Mouse (Mus musculus): ENCODE results near the gene Hmx2.

Gene Hmx2

DNA sequence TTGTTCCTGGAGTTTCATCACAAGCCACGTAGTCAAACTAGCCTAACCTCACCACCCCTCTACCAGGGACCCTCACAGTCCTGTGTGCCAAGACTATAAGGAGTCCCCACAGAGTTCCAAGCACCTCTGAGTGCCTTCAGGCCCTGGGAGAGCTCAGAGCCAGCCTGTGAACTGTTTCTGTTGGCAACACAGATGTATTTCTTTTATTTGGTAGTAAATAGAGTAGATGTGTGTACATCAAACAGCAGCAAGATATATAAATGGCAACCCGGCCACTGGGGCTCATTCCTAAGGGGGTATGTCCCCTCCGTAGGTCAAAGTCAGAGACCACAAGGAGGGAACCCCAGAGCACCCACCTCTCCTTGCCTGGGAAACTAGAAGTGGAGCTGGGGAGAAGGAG is at the start of gene Hmx2:
Gene Hmx2 (plus strand): TSS at position 301 of the 400 bp plus-strand sequence.
- no peak for DNase-seq

DNA sequence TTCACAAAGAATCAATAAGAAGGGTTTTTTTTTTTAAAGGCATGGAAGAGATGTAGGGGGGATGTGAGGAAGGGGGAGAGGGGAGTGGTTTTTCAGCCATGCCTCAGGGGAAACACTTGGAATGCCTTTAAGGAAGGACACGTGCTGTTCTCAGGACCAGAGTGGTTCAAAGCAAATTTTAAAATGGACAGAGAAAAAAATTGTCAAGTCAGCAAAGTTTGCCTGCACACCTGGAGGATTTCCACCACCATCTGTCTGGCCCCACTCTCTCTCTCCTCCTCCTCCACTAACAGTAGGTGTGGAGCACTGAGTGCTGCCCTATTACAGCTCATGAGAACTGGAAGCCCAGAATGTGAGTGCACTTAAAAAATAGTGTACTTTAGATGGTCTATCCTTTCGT is 44.8 kb upstream of the Hmx2 start:
- DNase-seq = no peak

DNA sequence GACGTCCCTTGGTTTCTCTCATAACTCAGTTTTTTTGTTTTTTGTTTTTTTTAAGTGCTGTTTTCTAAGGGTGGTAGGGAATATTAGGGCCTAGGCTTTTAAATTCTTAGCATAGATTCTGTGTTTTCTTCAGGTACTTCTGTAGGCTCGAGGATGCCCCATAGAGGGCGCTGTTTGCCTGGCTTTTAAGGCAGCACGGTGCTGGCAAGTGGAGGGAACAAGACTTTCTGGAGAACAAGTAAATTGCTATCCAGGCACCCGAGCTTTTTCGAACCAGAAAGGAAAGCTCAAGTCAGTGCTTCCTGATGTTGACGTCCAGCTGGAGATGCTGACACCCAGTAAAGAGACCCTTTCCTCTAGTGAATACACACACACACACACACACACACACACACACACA is 8.6 kb upstream of the Hmx2 start:
- peak; percentile 92 for DNase-seq

DNA sequence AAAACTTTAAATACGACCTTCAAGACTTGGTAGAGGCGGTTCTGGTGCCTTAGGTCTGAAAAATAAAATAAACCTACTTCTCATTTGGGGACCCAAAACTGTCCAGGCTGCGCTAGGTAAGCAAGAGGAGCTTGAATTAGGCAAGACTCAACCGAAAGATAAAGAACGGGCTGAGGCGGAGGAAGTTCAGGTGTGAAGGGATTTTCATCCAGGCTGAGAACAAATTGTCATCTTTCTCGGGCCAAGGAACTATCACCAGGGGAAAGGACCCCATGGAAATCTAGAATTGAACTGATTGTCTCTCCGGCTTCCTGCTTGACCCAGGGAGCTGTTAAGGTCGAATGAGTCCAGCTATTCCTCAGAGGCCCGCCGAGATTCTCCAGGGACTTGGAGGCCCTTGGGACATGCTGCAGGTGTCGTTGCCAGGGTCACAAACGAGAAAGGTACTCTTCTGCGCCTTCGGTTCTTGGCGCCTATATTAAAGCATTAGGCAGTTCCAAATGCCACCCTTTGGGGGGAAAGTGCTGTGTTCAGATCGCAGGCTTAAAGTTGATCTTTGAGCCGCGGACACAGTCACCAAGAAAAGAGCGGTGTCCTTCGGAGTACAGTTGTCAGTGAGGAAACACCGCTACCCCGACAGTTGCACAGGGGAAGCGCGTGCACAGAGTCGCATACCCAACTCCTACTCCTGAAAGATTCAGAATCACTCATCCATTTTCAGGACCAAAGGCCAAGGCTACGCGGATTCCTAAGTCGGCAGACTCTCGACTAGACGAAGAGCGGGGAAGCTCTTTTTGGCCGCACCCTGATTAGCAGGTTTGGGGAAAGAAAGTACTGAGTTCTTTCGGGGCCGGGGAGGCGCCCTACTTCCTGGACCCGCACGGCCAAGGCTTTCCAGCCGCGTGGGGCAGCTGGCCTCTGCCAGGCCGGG is 7.1 kb upstream of the Hmx2 start:
- DNase-seq = no peak

DNA sequence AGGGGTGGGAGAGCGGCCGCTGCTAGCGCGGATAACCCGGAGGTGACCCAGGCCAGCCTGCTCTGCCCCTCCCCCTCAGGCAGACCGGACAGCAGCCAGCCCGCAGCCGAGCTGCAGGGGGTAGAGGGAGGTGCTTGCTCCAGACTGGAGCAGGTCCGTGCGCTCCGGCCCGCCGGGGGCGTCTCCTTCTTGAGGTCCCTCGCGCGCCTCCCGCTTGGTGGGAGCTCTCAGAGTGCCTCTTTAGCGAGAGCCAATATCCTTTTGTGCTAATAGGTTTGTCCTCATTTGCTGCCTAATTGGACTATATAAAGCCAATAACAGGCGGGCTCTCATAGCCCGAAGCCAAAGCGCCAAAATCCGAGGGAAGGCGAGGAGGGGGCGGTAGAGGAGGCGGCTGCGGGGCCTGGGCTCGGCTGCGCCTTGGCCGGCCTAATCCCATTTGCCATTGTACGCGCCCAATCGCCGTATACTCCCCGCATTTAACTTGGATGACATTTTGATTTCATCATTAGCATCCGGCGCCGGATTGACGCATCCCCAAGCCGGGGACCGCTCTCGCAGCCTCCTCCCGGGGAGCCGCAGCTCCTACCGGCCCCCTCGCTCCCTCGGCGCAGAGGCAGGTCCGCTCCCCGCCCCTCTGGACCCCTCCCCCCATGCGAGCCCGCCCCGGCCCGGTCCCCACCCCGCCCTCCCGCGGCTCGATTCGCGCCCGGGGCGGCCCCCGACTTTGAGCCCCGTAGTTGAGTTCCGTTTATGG is 6.3 kb upstream of the Hmx2 start, which contains the start of gene Hmx3:
Gene Hmx3 (plus strand): TSS at position 753 of the 757 bp plus-strand sequence.
- DNase-seq = no peak

DNA sequence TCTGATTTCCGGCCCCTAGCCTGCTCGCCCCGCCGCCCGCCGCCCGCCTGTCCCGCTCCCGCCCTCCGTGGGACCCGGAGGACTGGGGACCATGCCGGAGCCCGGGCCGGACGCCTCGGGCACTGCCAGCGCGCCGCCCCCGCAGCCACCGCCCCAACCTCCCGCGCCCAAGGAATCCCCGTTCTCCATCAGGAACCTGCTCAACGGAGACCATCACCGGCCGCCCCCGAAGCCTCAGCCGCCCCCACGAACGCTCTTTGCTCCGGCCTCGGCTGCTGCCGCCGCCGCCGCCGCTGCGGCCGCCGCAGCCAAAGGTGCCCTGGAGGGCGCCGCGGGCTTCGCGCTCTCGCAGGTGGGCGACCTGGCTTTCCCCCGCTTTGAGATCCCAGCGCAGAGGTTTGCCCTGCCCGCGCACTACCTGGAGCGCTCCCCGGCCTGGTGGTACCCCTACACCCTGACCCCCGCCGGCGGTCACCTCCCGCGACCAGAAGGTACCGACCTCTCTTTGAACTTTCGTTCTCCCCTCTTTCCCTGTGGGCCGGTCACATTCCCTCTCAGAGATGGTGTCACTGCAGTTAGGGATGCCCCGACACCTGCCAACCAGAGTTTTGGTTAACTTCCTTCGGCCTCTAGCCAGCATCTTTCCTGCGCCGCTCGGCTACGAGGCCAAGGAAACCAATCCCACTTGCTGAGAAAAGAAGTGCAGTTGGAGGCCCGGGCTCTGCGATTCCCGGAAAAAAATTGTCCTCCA is 5.5 kb upstream of the Hmx2 start:
- no peak for DNase-seq

DNA sequence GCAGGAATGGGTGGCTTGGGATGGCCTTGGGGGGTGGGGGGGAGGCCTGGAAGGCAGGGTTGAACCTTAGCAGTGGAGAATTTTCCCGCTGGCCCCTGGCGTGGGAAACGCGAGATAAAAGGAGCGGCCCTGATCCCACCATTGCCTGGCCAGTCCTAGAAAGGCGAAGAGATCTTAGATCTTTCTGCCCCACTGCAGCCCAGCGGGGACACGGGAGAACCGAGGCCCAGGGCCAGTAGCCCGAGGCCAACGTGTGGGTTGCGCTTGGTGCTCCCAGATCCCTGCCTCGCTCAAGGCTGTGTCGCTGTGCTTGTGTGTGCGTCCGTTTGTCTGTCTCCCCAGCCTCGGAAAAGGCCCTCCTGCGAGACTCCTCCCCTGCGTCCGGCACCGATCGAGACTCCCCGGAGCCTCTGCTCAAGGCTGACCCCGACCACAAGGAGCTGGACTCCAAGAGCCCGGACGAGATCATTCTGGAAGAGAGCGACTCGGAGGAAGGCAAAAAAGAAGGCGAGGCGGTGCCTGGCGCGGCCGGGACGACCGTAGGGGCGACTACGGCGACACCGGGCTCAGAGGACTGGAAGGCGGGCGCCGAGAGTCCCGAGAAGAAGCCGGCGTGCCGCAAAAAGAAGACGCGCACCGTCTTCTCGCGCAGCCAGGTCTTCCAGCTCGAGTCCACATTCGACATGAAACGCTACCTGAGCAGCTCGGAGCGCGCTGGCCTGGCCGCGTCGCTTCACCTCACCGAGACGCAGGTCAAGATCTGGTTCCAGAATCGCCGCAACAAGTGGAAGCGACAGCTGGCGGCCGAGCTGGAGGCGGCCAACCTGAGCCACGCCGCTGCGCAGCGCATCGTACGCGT is 4.7 kb upstream of the Hmx2 start:
- DNase-seq = no peak

DNA sequence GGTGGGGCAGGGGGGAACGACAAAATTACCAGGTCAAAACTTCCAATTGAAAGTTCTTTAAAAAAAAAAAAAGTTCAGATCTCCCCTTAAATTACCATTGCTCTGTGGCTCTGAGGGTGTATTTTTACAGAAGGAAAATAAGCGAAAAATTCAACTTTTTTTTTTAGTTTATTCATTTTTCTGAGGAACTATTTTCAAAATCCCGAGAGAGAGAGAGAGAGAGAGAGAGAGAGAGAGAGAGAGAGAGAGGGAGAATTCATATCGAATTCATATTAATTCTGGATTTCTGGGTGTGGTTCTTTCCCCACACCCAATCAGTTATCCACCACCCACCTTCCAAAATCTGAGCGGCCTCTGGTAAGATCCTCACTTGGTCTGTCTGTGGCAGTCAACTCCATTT is 3.7 kb upstream of the Hmx2 start:
- DNase-seq = no peak

DNA sequence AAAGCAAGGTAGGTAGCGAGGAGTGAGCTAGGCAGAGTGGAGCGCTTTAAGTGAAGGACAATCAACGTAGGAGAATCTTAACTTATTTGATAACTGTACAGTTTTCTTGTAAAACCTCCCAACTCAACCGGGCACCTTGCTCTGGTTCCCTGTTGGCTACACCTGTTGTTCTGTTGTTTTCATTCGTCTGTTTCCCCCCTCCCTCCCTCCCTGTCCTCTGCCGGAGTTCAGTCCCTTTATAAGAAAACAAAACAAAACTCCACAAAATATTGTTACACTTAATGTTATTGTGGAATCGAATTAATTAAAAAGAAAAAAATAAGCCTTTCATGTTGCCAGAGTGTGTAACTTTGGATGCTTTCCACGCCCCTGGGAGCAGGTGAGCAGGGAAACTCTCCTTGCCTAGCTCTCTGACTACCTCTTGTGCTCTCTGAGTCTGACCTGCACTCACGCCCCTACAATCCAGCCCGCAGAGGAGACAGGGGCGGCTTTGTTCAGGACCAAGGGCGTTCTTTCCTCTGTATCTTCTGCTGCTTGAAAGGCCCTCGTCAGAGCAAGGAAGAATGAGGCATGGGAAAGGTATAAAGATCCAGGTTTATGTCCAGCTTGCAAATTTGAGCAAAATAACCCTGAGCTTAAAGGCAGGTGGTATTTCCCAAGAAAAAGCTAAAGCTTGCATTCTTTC is 2.7 kb upstream of the Hmx2 start:
- no peak for DNase-seq

DNA sequence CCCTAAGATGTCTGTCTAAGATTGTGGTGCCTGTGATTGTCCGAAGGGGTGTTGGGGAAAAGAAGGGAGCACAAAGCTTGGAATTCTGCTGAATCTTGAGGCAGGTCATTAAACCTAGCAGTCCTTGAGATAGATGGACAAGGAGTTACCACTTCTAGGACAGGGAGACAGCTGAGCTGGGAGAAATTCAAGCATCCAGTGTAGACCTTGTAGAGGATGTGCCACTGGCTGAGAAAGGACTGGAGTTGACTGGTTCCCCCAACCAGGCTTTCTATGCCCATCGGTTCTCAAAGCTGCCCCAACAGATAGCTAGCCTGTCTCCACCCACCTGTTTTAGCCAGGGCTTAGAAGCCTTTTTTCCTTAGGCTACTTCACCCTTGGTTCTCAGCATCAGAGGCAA is 2.1 kb upstream of the Hmx2 start:
- no peak for DNase-seq

DNA sequence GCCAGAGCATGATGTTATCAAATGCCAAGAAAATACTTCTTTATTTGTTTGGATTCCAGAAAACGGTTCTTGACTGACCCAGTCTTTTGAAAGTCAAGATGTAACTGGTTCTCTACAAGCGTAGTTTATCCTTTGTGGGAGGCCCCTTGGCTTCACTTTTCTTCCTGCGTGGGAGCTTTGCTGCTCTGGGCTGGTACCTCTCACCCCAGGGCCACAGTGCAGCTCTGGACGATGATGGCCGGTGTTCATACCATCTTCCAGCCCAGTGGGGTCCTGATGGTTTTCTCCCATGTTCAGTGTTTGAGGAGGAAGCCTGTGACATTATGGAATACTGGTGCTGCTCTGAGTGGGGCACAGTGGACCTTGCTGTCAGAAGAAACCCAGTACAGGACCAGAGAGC is 1.1 kb upstream of the Hmx2 start:
- DNase-seq = no peak

DNA sequence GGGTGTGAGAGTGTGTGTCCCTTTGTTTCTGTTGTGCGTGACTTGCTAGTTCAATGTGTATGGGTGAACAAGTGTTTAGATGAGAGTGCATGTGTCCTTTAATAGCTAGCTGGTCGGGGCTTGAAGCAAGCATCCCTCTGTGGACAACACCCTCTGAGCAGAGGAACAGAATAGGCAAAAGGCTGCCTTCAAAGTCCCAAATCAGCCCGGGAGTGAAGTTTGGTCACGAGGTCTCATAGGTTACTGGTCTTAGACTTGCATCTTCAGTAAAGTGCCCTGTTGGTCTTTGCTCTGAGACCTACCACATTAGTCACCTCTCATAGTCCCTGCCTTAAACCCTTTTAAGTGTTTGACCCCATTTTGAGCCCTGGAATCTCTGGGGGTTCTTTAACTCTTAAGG is 2.9 kb downstream of the Hmx2 start:
- no peak for DNase-seq

DNA sequence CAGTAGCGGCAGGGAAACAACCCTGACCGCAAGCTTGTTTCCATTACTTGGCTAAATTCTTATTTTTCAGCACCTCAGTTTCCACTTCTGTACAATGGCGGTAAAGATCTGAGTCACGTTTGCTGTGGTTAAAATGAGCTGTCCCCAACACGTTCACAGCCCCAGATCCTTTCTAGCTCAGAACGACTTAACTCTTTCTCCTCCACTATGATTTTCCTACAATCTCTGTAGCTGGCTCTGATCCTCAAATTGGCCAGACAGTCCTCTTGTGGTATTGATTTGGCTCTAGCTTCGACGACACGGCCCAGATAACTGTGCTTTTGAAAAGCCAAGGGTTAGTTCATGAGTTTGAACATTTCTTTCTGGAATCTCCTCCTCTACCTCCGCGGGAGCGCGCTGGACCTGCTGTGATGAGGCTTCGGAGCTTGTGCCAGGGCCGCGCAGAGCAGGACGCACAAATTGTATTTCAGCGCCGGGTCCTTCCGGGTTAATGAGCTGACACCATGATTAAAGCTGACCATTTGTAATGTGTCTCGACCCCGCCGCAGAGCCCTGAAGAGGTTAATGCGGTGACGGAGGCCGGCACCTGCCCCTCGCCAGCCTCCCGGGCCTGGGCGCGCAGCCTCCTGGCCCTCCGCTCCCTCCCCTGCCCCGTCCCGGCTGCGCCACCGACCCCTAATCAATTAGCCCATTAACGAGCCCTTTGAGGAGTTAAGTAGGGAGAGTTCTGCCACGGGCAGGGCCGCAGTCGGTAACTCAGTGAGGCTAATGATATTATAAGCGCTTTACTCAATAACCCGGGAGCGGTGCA is 3.6 kb downstream of the Hmx2 start:
- no peak for DNase-seq

DNA sequence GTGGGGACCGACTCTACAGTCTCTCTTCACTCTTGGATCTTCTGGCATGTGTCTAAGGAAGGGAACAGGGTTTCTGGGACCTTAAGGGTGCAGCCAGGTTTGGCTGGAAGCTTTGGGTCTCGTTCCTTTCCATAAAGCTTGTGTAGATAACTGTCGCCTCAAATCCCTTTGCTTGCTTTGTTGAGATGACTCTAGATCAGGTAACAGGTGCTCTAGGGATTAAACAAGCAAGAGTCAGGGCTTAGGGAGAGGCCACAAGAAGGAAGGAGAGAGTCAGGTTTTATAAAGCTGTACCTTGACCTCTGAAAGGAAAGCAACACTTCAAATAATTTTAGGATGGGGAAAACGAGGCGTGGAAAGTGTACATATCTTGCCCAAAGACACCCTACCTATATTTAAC is 4.2 kb downstream of the Hmx2 start:
- DNase-seq = no peak

DNA sequence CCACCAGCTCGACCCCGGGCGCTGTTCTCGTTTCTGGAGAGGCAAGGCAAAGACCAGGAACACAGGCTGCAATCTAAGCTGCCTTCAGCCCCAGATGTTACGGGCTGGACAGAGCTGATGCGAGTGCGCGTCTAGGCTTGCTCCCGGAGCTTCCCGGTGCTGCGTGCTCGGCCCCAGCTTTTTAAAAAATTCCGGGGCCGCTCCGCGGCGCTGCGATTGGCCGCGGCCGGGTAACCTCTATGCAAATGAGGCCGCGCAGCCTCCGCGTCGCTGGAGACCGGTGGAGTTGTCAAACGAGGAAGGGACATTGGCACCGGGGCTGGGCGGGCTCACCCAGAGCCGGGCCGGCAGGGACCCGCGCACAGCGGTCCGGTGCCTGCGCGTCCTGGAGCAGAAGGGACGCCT is 5.2 kb downstream of the Hmx2 start:
- DNase-seq = peak; percentile 57

DNA sequence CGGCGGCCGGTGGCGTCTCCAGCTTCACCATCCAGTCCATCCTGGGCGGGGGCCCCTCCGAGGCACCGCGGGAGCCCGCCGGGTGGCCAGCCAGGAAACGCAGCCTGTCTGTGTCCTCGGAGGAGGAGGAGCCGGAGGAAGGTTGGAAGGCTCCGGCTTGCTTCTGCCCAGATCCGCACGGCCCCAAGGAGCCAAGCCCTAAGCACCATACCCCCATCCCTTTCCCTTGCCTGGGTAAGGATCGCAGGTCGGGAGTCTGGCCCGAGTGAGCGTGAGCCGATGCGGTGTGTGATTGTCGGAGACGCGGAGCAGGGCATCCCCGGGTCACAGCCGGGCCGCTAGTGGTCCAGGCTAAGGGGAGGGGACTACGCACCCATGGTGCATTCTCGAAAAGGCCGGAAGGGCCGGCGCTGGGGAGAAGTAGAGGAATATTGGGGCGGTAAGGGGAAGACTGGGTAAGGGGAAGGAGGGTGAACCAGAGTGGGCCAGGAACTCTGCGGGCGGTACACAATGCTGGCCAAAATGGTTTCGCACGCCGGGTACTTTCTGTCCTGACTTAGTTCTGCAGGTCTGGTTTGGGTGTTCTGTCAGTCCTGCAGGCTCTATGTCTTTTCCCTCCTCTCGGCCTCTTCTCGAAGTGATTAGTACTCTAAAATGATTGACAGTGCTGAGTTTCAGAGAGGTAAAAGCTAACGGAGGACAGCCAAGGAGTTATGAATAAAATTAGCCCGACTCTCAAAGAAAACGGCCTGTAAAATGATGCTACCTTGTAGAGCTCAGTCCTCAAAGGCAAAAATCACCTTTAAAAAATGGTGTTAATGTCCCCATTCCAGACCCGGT is 6.0 kb downstream of the Hmx2 start:
- DNase-seq = no peak

DNA sequence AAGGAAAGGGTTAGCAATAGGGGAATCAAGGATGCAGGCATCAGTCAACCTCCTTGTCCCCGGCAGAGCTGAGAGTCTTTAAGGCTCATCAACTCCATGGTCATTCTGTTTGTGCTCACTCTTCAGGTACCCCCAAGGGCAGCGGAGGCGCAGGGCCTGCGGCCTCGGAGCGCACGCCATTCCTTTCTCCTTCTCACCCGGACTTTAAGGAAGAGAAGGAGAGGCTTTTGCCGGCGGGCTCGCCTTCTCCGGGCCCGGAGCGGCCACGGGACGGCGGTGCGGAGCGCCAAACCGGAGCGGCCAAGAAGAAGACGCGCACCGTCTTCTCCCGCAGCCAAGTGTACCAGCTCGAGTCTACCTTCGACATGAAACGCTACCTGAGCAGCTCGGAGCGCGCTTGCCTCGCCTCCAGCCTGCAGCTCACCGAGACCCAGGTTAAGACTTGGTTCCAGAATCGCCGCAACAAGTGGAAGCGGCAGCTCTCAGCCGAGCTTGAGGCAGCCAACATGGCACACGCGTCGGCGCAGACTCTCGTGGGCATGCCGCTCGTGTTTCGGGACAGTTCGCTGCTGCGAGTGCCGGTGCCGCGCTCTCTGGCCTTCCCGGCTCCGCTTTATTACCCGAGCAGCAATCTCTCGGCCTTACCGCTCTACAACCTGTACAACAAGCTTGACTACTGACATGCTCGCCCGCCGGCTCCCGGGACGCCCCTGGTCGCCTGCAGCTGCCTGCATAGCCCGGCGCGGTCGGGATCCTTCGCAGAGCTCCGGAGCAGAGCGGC is 6.9 kb downstream of the Hmx2 start:
- no peak for DNase-seq

DNA sequence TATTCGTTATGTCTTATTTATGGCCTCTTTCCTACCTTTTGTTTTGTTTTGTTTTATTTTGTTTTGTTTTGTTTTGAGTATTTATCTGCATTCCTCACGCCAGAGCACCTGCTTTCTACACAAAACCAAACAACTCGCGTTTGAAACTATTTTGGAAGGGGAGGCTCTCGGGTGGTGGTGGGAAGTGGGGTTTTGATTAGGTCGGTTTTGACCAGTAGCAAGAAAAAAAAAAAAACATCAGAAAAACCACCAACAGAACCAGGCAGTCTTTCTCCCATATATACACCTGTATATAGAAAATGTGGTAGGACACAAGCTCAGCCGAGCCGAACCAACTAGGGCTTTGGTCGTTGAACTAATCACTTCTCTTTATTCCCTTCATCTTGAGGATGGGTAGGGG is 7.5 kb downstream of the Hmx2 start:
- DNase-seq = no peak
